Comparison of ENCODE assay signal across 23 mouse cellular contexts in the genomic region with DNA sequence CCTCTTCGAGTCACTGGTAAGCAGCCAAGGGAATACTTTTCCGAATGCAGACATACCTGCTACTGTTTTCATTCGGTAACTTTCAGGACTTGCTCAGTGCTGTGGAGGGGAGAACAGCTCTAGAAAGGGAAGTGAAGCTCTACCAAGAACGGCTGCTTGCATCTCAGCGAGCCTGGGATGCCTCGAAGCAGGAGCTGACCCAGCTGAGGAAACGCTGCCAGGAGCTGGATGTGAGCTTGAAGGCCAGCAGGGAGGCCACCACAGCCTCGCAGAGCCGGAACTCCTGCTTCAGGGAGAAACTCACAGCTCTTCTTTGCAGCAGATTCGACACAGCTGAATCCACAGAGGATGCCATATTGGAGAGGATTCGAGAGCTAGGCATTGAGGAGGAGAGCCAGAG. TPM values are rescaled to one million over a fixed set of nuclear protein-coding genes. Genes with fewer than 3 reads are reported as not detected.
DNase-seq lines count a peak whose midpoint lies in the region; ATAC-seq and TF ChIP-seq lines count a peak whose summit lies in the region.
"Had no signal": no experiment of that assay in that cellular context is flagged by ENCODE, and none has a peak within 500 bp of the region (broad histone marks: within the 10 kb centered on the region; RNA-seq: fewer than 3 reads in every experiment).

No protein-coding gene starts in this region.

- H3K36me3 ChIP-seq in embryonic facial prominence, embryonic 14.5 days (ENCODE audit: control insufficient read depth, insufficient read depth, low read length): no peaks in the 10 kb centered on the region
- H3K36me3 ChIP-seq in embryonic facial prominence, embryonic 10.5 days (replicated peaks): no peaks in the 10 kb centered on the region
- no peaks in the 10 kb centered on the region for H3K36me3 ChIP-seq in kidney, embryonic 15.5 days
- no peaks in the 10 kb centered on the region for H3K36me3 ChIP-seq in neural tube, embryonic 15.5 days
- no peaks in the 10 kb centered on the region for H3K36me3 ChIP-seq in hindbrain, postnatal 0 days (ENCODE audit: insufficient read depth, low read length)
- H3K36me3 ChIP-seq: embryonic facial prominence, embryonic 13.5 days; forebrain, embryonic 10.5 days; heart, embryonic 15.5 days; liver, embryonic 13.5 days; neural tube, embryonic 12.5 days had no signal

- no peak for TF ChIP-seq CTCF in hindbrain, postnatal 0 days (IDR thresholded peaks at IDR 0.05; ENCODE audit: low read depth)

- H3K4me2 ChIP-seq in embryonic facial prominence, embryonic 14.5 days (ENCODE audit: low read depth, low read length): no peak overlapping the region
- no peak overlapping the region for H3K4me2 ChIP-seq in kidney, embryonic 15.5 days
- H3K4me2 ChIP-seq in neural tube, embryonic 15.5 days: no peak overlapping the region
- no peak overlapping the region for H3K4me2 ChIP-seq in hindbrain, postnatal 0 days (ENCODE audit: low read depth, low read length)
- H3K4me2 ChIP-seq: embryonic facial prominence, embryonic 13.5 days; heart, embryonic 15.5 days; hindbrain, embryonic 14.5 days; liver, embryonic 13.5 days; neural tube, embryonic 12.5 days had no signal

- no peak for DNase-seq in embryonic facial prominence, embryonic 14.5 days (ENCODE audit: low spot score)
- no peak for DNase-seq in embryonic facial prominence, embryonic 10.5 days (ENCODE audit: low spot score)
- peak; percentile 40 for DNase-seq in kidney, adult 18-20 months
- DNase-seq in adrenal gland, postnatal 36 days: peak; percentile 44 to 61
- no peak for DNase-seq in hindbrain, postnatal 0 days (ENCODE audit: low spot score)
- DNase-seq: cerebellum, adult 11 months; layer of hippocampus, postnatal 36 days; liver, embryonic 13.5 days; thymus, postnatal 4 days had no signal

- WGBS in embryonic facial prominence, embryonic 14.5 days: 73% methylated on average over 11 of the region's 11 CpGs
- 81% methylated on average over 11 of the region's 11 CpGs for WGBS in embryonic facial prominence, embryonic 10.5 days
- 77% methylated on average over 11 of the region's 11 CpGs for WGBS in kidney, embryonic 15.5 days
- WGBS in neural tube, embryonic 15.5 days: 87% methylated on average over 11 of the region's 11 CpGs
- 77% methylated on average over 11 of the region's 11 CpGs for WGBS in hindbrain, postnatal 0 days

- H3K27me3 ChIP-seq in embryonic facial prominence, embryonic 14.5 days (replicated peaks; ENCODE audit: control insufficient read depth, insufficient read depth, low read length): no peaks in the 10 kb centered on the region
- H3K27me3 ChIP-seq in embryonic facial prominence, embryonic 10.5 days (replicated peaks; ENCODE audit: low read depth, poor library complexity, severe bottlenecking): no peaks in the 10 kb centered on the region
- H3K27me3 ChIP-seq in kidney, embryonic 15.5 days: no peaks in the 10 kb centered on the region
- H3K27me3 ChIP-seq in neural tube, embryonic 15.5 days (replicated peaks): no peaks in the 10 kb centered on the region
- H3K27me3 ChIP-seq in hindbrain, postnatal 0 days (ENCODE audit: insufficient read depth, low read length): no peaks in the 10 kb centered on the region
- H3K27me3 ChIP-seq: embryonic facial prominence, embryonic 13.5 days; heart, embryonic 15.5 days; liver, embryonic 13.5 days; neural tube, embryonic 12.5 days had no signal

- 0 out of 2 replicates have a peak overlapping the region, but pooled peaks have one; percentile 1 for H3K9ac ChIP-seq in embryonic facial prominence, embryonic 14.5 days (ENCODE audit: low read depth, low read length)
- no peak overlapping the region for H3K9ac ChIP-seq in kidney, embryonic 15.5 days
- H3K9ac ChIP-seq in neural tube, embryonic 15.5 days (replicated peaks): no peak overlapping the region
- no peak overlapping the region for H3K9ac ChIP-seq in hindbrain, postnatal 0 days (replicated peaks; ENCODE audit: low read length)
- H3K9ac ChIP-seq: embryonic facial prominence, embryonic 13.5 days; heart, embryonic 15.5 days; hindbrain, embryonic 14.5 days; liver, embryonic 13.5 days; neural tube, embryonic 12.5 days had no signal

- H3K4me1 ChIP-seq in embryonic facial prominence, embryonic 14.5 days (ENCODE audit: control insufficient read depth, insufficient read depth, low read length): no peaks in the 10 kb centered on the region
- H3K4me1 ChIP-seq in embryonic facial prominence, embryonic 10.5 days: no peaks in the 10 kb centered on the region
- H3K4me1 ChIP-seq in kidney, embryonic 15.5 days: peaks cover 17% of the 10 kb centered on the region; the same call in 1 of the 2 replicates
- no peaks in the 10 kb centered on the region for H3K4me1 ChIP-seq in neural tube, embryonic 15.5 days
- no peaks in the 10 kb centered on the region for H3K4me1 ChIP-seq in hindbrain, postnatal 0 days (ENCODE audit: insufficient read depth, low read length)
- H3K4me1 ChIP-seq: embryonic facial prominence, embryonic 13.5 days; forebrain, embryonic 10.5 days; heart, embryonic 15.5 days; liver, embryonic 13.5 days; megakaryocyte, embryonic 14.5 days; neural tube, embryonic 12.5 days had no signal

- no peaks in the 10 kb centered on the region for H3K9me3 ChIP-seq in embryonic facial prominence, embryonic 14.5 days (ENCODE audit: control insufficient read depth, low read length)
- H3K9me3 ChIP-seq in embryonic facial prominence, embryonic 10.5 days: no peaks in the 10 kb centered on the region
- no peaks in the 10 kb centered on the region for H3K9me3 ChIP-seq in kidney, embryonic 15.5 days (replicated peaks)
- no peaks in the 10 kb centered on the region for H3K9me3 ChIP-seq in neural tube, embryonic 15.5 days (replicated peaks)
- no peaks in the 10 kb centered on the region for H3K9me3 ChIP-seq in hindbrain, postnatal 0 days (ENCODE audit: low read length)
- H3K9me3 ChIP-seq: embryonic facial prominence, embryonic 13.5 days; forebrain, embryonic 10.5 days; heart, embryonic 15.5 days; liver, embryonic 13.5 days; megakaryocyte, embryonic 14.5 days; neural tube, embryonic 12.5 days had no signal

- no peak for ATAC-seq in embryonic facial prominence, embryonic 14.5 days (ENCODE audit: low read depth)
- ATAC-seq in kidney, embryonic 15.5 days (replicated peaks; ENCODE audit: low FRiP score): no peak
- ATAC-seq in megakaryocyte, adult 5-6 weeks (ENCODE audit: poor library complexity, severe bottlenecking): peak; percentile 45; the same call in 1 of the 2 replicates
- no peak for ATAC-seq in neural tube, embryonic 15.5 days (ENCODE audit: low FRiP score)
- no peak for ATAC-seq in hindbrain, postnatal 0 days
- ATAC-seq: intestine, postnatal 0 days had no signal

- no peak overlapping the region for H3K27ac ChIP-seq in embryonic facial prominence, embryonic 14.5 days (replicated peaks; ENCODE audit: low read depth, low read length)
- H3K27ac ChIP-seq in embryonic facial prominence, embryonic 10.5 days (replicated peaks): no peak overlapping the region
- no peak overlapping the region for H3K27ac ChIP-seq in kidney, embryonic 15.5 days
- H3K27ac ChIP-seq in neural tube, embryonic 15.5 days (replicated peaks): no peak overlapping the region
- no peak overlapping the region for H3K27ac ChIP-seq in hindbrain, postnatal 0 days
- H3K27ac ChIP-seq: embryonic facial prominence, embryonic 13.5 days; forebrain, embryonic 10.5 days; heart, embryonic 15.5 days; hindbrain, embryonic 14.5 days; liver, embryonic 13.5 days; neural tube, embryonic 12.5 days; stomach, postnatal 0 days had no signal

- no peak overlapping the region for H3K4me3 ChIP-seq in embryonic facial prominence, embryonic 14.5 days (ENCODE audit: low read depth, low read length)
- no peak overlapping the region for H3K4me3 ChIP-seq in embryonic facial prominence, embryonic 10.5 days
- H3K4me3 ChIP-seq in kidney, embryonic 15.5 days (replicated peaks): no peak overlapping the region
- H3K4me3 ChIP-seq in neural tube, embryonic 15.5 days (replicated peaks): no peak overlapping the region
- H3K4me3 ChIP-seq in hindbrain, postnatal 0 days (ENCODE audit: low read length): no peak overlapping the region
- H3K4me3 ChIP-seq: embryonic facial prominence, embryonic 13.5 days; forebrain, embryonic 10.5 days; heart, embryonic 15.5 days; liver, embryonic 13.5 days; megakaryocyte, embryonic 14.5 days; neural tube, embryonic 12.5 days had no signal

RNA-seq across cellular contexts. Expression of a gene that starts 51.6 kb away (rescaled TPM):
- polyA plus RNA-seq in embryonic facial prominence, embryonic 14.5 days (2014; fragmentation: Nextera tagmentation; extraction: Ambion mirVana): 0.21 and 0.43 TPM in 2 replicates
- 0.10 and 0.15 TPM in 2 replicates for polyA plus RNA-seq in embryonic facial prominence, embryonic 10.5 days (2016; fragmentation: Nextera tagmentation; extraction: Ambion mirVana)
- 1.5 and 1.8 TPM in 2 replicates for polyA plus RNA-seq in kidney, embryonic 15.5 days (2015; fragmentation: Nextera tagmentation; extraction: Ambion mirVana)
- under 1 TPM; 0.10 to 0.66 TPM for total RNA-seq in adrenal gland, postnatal 36 days (2021)
- total RNA-seq in megakaryocyte, adult 5-6 weeks (2015): 0.30 TPM in 1 of 2 replicates, not detected in the other
- 0.08 and 0.22 TPM in 2 replicates for total RNA-seq in megakaryocyte, adult 5-6 weeks (2017)
- polyA plus RNA-seq in neural tube, embryonic 15.5 days (2015; fragmentation: Nextera tagmentation; extraction: Ambion mirVana): 0.22 TPM in 2 replicates
- 0.99 and 1.0 TPM in 2 replicates for total RNA-seq in hindbrain, postnatal 0 days (2014; rRNA removed)
- 0.36 and 0.44 TPM in 2 replicates for polyA plus RNA-seq in hindbrain, postnatal 0 days (2015; fragmentation: Nextera tagmentation; extraction: Ambion mirVana)
- total RNA-seq: common myeloid progenitor, adult 5-6 weeks had no signal
- polyA plus RNA-seq: forebrain, embryonic 10.5 days; heart, embryonic 15.5 days; intestine, postnatal 0 days; limb, embryonic 11.5 days; liver, embryonic 13.5 days; spleen, adult 2 months; stomach, postnatal 0 days had no signal

Comparison
In these comparisons a context has a peak if more than half of its experiments do, and no peak if none do; other contexts are left out.
1. DNase-seq: peak in kidney, adult 18-20 months (single experiment) and adrenal gland, postnatal 36 days (2 of 2); none in embryonic facial prominence, embryonic 14.5 days (single experiment), embryonic facial prominence, embryonic 10.5 days (single experiment) and hindbrain, postnatal 0 days (single experiment).